Comparison of ENCODE assay signal across 8 mouse cellular contexts in the genomic region with DNA sequence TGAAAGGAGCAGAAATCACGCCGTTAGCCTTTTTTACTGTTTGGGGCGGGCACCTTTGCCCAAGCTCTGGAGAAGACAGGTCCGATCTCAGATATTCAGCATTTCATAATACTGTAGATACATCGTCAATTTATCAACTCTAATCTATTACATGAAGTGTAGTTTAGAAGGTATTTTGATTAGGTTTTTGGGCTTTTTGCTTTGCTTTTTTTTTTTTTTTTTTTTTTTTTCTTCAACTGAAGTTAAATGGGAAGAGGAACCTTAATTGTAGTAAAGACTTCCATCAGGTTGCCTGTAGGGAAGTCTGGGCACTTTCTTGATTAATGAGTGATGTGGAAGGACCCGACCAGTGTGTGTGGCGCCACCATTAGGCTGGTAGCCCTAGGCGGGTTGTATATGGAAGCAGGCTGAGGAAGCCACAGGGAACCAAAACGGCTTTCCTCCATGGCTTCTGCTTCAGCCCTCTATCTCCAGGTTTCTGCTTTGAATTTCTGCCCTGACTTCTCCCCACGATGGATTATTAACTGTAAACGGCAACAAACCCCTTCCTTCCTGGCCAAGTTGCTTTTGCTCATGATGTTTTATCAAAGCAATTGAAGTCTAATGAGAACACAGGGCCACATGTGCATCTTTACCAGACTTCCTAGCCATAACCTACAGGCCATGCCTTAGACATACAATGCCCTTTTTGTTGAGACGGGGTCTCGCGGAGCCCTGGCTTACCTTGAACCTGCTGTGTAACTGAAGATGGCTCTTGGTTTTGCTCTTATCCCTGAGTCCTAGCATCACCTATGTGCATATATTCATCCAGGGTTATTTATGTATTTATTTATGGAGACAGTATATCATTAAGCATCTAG. TPM values are rescaled to one million over a fixed set of nuclear protein-coding genes. Genes with fewer than 3 reads are reported as not detected.
DNase-seq lines count a peak whose midpoint lies in the region; ATAC-seq lines count a peak whose summit lies in the region.

No protein-coding gene starts in this region.

- H3K27me3 ChIP-seq in forebrain, embryonic 11.5 days (ENCODE audit: control insufficient read depth, insufficient read depth, low read length), result no peaks in the 10 kb centered on the region
- H3K27me3 ChIP-seq in liver, embryonic 16.5 days (ENCODE audit: control insufficient read depth, insufficient read depth, low read depth, low read length), result peaks cover 17% of the 10 kb centered on the region

- H3K27ac ChIP-seq in forebrain, embryonic 11.5 days (ENCODE audit: low read depth, low read length), result peak overlapping the region; percentile 50; the same call in 1 of the 2 replicates
- peak overlapping the region; percentile 69 for H3K27ac ChIP-seq in liver, embryonic 16.5 days (ENCODE audit: low read length)

- DNase-seq in cerebellum, adult 11-12 months, result peak; percentile 65
- DNase-seq in ZHBTc4 (ENCODE audit: low read depth, low spot score), result peak; percentile 29
- no peak for DNase-seq in forebrain, embryonic 11.5 days (ENCODE audit: low spot score)
- peak; percentile 50 for DNase-seq in induced T-regulatory cell, adult 2 months (ENCODE audit: low read depth)
- DNase-seq in retina, postnatal 1 day, result peak; percentile 40
- no peak for DNase-seq in yolk sac, embryonic 10.5 days (ENCODE audit: low spot score)

- H3K4me2 ChIP-seq in forebrain, embryonic 11.5 days (ENCODE audit: low read depth, low read length, severe bottlenecking), result peak overlapping the region; percentile 99
- peak overlapping the region; percentile 79 for H3K4me2 ChIP-seq in liver, embryonic 16.5 days (ENCODE audit: low read depth, low read length)

- H3K36me3 ChIP-seq in forebrain, embryonic 11.5 days (ENCODE audit: control insufficient read depth, insufficient read depth, low read length), result no peaks in the 10 kb centered on the region
- no peaks in the 10 kb centered on the region for H3K36me3 ChIP-seq in liver, embryonic 16.5 days (ENCODE audit: control insufficient read depth, insufficient read depth)

- no peak for ATAC-seq in cerebellum, adult (ENCODE audit: insufficient number of reproducible peaks, low FRiP score, low TSS enrichment)
- no peak for ATAC-seq in forebrain, embryonic 11.5 days (replicated peaks; ENCODE audit: low FRiP score)
- no peak for ATAC-seq in liver, embryonic 16.5 days (ENCODE audit: low read depth)

- H3K4me1 ChIP-seq in forebrain, embryonic 11.5 days (replicated peaks; ENCODE audit: control insufficient read depth, insufficient read depth, low read length), result 0 out of 2 replicates have a peak, but pooled peaks cover 2% of the 10 kb centered on the region
- no peaks in the 10 kb centered on the region; the same call in 1 of the 2 replicates for H3K4me1 ChIP-seq in liver, embryonic 16.5 days (ENCODE audit: control insufficient read depth, low read depth, low read length)

- WGBS in forebrain, embryonic 11.5 days, result 31% methylated on average over 14 of the region's 14 CpGs
- WGBS in liver, embryonic 16.5 days (ENCODE audit: insufficient replicate concordance), result 26% methylated on average over 14 of the region's 14 CpGs

- H3K9ac ChIP-seq in forebrain, embryonic 11.5 days (ENCODE audit: low read length), result peak overlapping the region; percentile 75
- peak overlapping the region; percentile 59 for H3K9ac ChIP-seq in liver, embryonic 16.5 days (ENCODE audit: low read depth, low read length)

- H3K4me3 ChIP-seq in forebrain, embryonic 11.5 days (ENCODE audit: low read depth, low read length), result peak overlapping the region; percentile 87
- peak overlapping the region; percentile 72 for H3K4me3 ChIP-seq in liver, embryonic 16.5 days (ENCODE audit: low read depth, low read length)

- H3K9me3 ChIP-seq in forebrain, embryonic 11.5 days (ENCODE audit: control insufficient read depth, low read length), result no peaks in the 10 kb centered on the region
- no peaks in the 10 kb centered on the region for H3K9me3 ChIP-seq in liver, embryonic 16.5 days (replicated peaks; ENCODE audit: control insufficient read depth, low read length)

RNA-seq across cellular contexts. Expression of gene Cry1, which starts 1.0 kb away (rescaled TPM):
- polyA plus RNA-seq in forebrain, embryonic 11.5 days (2014; fragmentation: Nextera tagmentation; extraction: Ambion mirVana), result 33.8 and 38.5 TPM in 2 replicates
- polyA plus RNA-seq in liver, embryonic 16.5 days (2015; fragmentation: Nextera tagmentation; extraction: Ambion mirVana), result 5.7 and 6.0 TPM in 2 replicates

RNA-seq across cellular contexts. Expression of gene Mterf2, which starts 58.0 kb away (rescaled TPM):
- polyA plus RNA-seq in forebrain, embryonic 11.5 days (2014; fragmentation: Nextera tagmentation; extraction: Ambion mirVana), result 25.5 and 30.4 TPM in 2 replicates
- 3.2 and 4.0 TPM in 2 replicates for polyA plus RNA-seq in liver, embryonic 16.5 days (2015; fragmentation: Nextera tagmentation; extraction: Ambion mirVana)

Comparison
In these comparisons a context has a peak if more than half of its experiments do, and no peak if none do; other contexts are left out.
1. DNase-seq: peak in cerebellum, adult 11-12 months (single experiment), ZHBTc4 (single experiment), induced T-regulatory cell, adult 2 months (single experiment) and retina, postnatal 1 day (single experiment); none in forebrain, embryonic 11.5 days (single experiment) and yolk sac, embryonic 10.5 days (single experiment).